Mouse (Mus musculus): ENCODE measurements around the gene Znrf1. TPM values are rescaled to one million over a fixed set of nuclear protein-coding genes. Genes with fewer than 3 reads are reported as not detected.
A peak's percentile ranks its signal among the peaks of the same experiment; 100 is the strongest.

The Znrf1 gene
- polyA plus RNA-seq, 1 experiment from 2014 or later = 86.8 TPM

DNA sequence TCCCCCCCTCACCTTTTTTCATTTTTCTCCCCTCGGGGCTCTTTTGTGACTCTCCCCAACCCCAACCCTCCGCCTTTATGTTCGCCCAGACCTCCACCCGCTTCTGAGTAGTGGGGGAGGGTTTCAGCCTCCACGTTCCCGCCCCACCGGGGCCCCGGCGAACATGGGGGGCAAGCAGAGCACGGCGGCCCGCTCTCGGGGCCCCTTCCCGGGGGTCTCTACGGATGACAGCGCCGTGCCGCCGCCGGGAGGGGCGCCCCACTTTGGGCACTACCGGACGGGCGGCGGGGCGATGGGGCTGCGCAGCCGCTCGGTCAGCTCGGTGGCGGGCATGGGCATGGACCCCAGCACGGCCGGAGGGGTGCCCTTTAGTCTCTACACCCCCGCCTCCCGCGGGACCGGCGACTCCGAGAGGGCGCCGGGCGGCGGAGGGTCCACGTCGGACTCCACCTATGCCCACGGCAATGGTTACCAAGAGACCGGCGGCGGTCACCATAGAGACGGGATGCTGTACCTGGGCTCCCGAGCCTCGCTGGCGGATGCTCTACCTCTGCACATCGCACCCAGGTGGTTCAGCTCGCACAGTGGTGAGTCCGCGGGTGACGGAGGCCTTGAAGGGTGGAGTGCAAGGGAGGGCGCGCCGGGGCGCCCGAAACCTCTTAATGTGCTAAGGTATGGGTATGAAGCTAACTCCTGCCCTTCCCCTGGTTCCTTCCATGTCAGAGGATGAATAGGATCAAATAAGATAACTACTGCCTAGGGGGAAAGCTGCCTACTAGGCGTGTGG lies 1.3 kb downstream of the Znrf1 start:
- Histone ChIP-seq H3K27me3 (no peaks in the 10 kb centered on the region), H3K36me3 (no peaks in the 10 kb centered on the region), H3K27ac (replicated peaks) (peak overlapping the region; percentile 98), H3K9me3 (no peaks in the 10 kb centered on the region), H3K4me1 (replicated peaks) (peaks cover 44% of the 10 kb centered on the region), H3K4me3 (peak overlapping the region; percentile 100), H3K4me2 (peak overlapping the region; percentile 96), H3K9ac (peak overlapping the region; percentile 99)
- WGBS = 0% methylated on average over 63 of the region's 64 CpGs
- peak; percentile 61 for ATAC-seq (ENCODE audit: low read depth)

DNA sequence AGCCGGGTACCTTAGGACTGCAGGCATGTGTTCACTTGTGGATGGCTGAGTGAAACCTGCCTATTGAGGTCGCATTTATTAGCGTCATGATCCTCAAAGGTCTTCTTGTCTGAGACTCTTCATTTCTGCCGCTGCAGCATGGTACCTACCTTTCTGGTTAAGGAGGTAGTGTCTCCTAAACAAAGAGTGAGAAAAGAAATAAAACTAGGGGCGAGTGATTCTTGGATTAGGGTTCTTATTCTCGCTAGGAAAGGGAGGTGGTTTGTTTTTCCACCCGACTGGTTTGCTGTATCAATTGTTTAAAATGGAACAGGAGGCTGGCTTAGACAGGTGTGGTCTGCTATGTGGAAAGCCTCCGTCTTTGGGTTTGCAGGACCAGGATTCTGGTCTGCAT lies 1.9 kb downstream of the Znrf1 start:
- Histone ChIP-seq H3K36me3 (no peaks in the 10 kb centered on the region), H3K4me3 (peak overlapping the region; percentile 100), H3K27me3 (no peaks in the 10 kb centered on the region), H3K9ac (peak overlapping the region; percentile 99), H3K4me1 (replicated peaks) (peaks cover 50% of the 10 kb centered on the region), H3K4me2 (peak overlapping the region; percentile 96), H3K27ac (replicated peaks) (peak overlapping the region; percentile 98), H3K9me3 (no peaks in the 10 kb centered on the region)
- peak; percentile 3; the same call in 1 of the 2 replicates for ATAC-seq (ENCODE audit: low read depth)
- 6% methylated on average over 8 of the region's 8 CpGs for WGBS

DNA sequence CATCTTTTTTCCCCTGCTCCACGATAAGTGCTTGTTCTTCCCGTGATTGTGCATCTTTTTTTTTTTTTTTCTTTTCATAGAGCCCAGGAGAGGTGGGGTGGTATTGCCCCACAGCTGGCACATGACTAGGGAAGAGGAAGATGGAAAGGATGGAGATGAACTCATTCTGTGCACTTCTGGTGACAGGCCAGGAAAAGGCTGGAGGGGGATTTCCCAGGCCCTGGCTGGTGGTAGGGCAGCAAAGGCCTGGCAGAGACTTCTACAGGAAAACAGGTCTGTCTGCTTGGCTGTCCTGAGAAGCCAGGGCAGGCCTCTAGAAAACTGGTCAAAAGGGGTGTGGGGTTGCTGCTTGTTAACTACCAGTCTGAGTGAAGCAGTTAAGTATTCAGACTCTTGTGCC lies 2.3 kb downstream of the Znrf1 start:
- Histone ChIP-seq H3K4me1 (replicated peaks) (peaks cover 52% of the 10 kb centered on the region), H3K27ac (replicated peaks) (no peak overlapping the region)

DNA sequence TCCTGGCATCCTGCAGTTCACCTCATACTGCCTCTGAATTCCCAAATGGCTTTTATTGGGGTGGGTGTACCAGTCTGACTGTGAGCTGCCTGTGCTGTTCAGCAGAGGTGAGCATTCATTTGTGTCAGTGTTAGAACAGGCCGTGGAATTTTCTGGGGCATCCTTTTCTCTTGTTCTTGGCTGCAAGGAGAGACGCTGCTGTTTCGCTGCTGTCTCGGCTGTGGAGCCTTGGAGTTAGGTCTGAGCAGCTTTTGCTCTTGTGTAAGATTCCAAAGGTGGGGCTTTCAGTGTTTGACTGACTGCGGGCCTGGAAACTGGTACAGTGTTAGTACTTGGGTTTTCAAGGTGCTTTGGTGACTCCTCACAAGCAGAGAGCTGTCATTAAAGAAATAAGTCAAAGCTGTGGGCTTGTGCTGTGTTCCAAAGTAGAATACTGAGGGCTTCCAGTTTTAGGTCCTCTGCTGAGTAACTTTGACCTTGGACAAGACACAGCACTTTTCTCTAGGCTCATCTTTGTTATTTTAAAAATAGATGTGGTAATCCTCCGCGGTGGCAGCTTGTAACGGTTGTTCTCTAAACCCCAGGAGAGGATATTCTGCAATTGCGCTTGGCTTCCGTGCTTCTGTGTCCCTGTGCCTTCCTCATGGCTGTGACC lies 3.7 kb downstream of the Znrf1 start:
- Histone ChIP-seq H3K9ac (peak overlapping the region; percentile 99), H3K27ac (replicated peaks) (0 out of 2 replicates have a peak overlapping the region, but pooled peaks have one; percentile 14), H3K9me3 (no peaks in the 10 kb centered on the region), H3K4me3 (peak overlapping the region; percentile 100), H3K4me1 (replicated peaks) (peaks cover 56% of the 10 kb centered on the region), H3K36me3 (no peaks in the 10 kb centered on the region), H3K4me2 (peak overlapping the region; percentile 96), H3K27me3 (no peaks in the 10 kb centered on the region)
- WGBS = 47% methylated on average over 10 of the region's 10 CpGs
- no peak for ATAC-seq (ENCODE audit: low read depth)

More for the DNA sequence above, 2.3 kb downstream of the Znrf1 start:
- Histone ChIP-seq H3K9ac (peak overlapping the region; percentile 99), H3K27me3 (no peaks in the 10 kb centered on the region), H3K36me3 (no peaks in the 10 kb centered on the region), H3K9me3 (no peaks in the 10 kb centered on the region), H3K4me3 (peak overlapping the region; percentile 100), H3K4me2 (peak overlapping the region; percentile 96)
- 5% methylated on average over 2 of the region's 2 CpGs for WGBS
- ATAC-seq (ENCODE audit: low read depth) = no peak

DNA sequence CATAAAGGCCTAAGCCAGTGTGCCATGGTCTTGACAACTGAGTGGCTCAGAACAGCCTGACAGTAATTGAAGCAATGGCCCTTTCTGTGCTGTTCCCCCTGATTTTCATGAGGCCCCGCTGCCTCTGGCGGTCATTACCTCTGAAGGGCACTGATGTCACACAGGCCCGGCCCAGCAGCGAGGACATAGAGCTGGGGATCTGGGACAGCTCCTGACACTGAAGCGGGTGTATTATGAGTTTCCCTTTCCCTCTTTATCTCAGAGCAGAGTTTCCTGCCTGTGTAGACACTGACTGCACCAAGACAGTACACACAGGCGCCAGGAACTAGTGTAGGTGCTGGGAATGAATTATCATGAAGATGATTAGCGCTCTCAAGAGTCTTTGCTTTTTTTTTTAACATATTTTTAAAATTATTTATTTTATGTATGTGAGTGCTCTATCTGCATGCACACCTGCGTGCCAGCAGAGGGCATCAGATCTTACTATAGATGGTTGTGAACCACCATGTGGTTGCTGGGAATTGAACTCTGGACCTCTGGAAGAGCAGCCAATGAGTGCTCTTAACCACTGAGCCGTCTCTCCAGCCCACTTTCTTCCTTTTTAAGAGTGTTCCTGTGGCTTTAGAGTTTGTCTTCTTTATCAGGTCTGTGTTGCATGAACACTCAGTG lies 7.9 kb downstream of the Znrf1 start:
- Histone ChIP-seq H3K4me3 (no peak overlapping the region), H3K27me3 (no peaks in the 10 kb centered on the region), H3K9me3 (no peaks in the 10 kb centered on the region), H3K27ac (replicated peaks) (no peak overlapping the region), H3K4me2 (no peak overlapping the region), H3K36me3 (0 out of 2 replicates have a peak, but pooled peaks cover 4% of the 10 kb centered on the region), H3K9ac (no peak overlapping the region), H3K4me1 (replicated peaks) (peaks cover 51% of the 10 kb centered on the region)
- 89% methylated on average over 9 of the region's 9 CpGs for WGBS
- no peak for ATAC-seq (ENCODE audit: low read depth)

DNA sequence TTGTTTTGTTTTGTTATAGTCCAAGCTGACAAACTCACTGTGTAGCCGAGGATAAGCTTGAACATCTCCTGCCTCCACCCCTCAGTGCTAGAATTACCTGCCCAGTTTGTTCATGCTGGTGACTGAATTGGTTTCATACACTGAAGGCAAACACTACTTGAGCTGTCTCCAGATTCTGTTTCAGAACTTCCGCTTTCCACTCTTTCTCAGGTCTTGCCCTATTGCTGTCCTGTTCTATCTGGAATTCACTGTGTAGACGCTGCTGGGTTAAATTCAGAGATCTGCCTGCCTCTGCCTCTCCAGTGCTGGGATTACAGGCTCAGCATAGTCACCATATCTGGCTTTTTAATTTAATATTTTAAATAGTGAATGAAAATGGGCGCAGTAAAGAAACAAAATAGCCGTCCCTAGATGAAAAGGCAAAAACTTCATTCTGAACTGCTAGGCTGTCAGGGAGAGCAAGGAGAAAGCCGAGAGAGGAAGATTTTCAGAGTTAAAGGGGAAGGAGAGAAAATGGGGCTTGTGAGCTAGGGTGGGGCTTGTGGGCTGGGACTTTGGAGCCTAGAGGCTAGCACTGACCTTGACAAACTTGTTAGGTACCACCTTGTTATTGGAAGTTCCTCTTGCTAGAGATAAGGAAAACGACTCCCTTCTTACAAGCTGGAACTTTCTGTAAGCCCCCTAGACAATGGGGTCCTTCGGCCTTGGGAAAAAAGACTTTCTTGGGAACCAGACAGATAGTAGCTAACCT lies 9.7 kb downstream of the Znrf1 start:
- Histone ChIP-seq H3K4me2 (no peak overlapping the region), H3K9ac (no peak overlapping the region), H3K4me3 (no peak overlapping the region), H3K4me1 (replicated peaks) (peaks cover 48% of the 10 kb centered on the region), H3K9me3 (no peaks in the 10 kb centered on the region), H3K36me3 (0 out of 2 replicates have a peak, but pooled peaks cover 4% of the 10 kb centered on the region), H3K27ac (replicated peaks) (no peak overlapping the region), H3K27me3 (no peaks in the 10 kb centered on the region)
- ATAC-seq (ENCODE audit: low read depth) = no peak
- WGBS = 89% methylated on average over 8 of the region's 8 CpGs

DNA sequence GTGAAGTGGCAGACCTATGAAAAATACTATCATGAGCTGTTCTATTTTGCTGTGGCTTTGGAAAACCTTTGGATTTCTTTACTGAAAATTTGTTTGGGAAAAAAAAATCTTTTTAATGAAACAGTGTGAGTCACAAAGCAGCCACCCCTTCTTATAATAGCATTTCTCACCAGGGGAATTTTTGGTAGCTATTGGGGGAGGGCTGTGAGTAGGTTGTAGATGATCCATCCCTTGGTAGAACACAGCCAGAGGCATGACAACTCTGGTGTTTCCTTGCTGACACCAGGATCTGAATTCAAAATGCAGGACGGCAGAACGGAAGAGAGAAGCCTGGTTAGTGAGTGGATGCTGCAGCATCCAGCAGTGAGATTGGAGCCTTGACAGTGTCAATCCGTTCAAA lies 11.2 kb downstream of the Znrf1 start:
- H3K36me3 ChIP-seq = 0 out of 2 replicates have a peak, but pooled peaks cover 4% of the 10 kb centered on the region
- no peak for ATAC-seq (ENCODE audit: low read depth)
- H3K4me3 ChIP-seq = no peak overlapping the region
- H3K27ac ChIP-seq (replicated peaks) = no peak overlapping the region
- no peaks in the 10 kb centered on the region for H3K9me3 ChIP-seq
- 96% methylated on average over 3 of the region's 3 CpGs for whole genome bisulfite sequencing
- H3K4me2 ChIP-seq = no peak overlapping the region
- no peak overlapping the region for H3K9ac ChIP-seq
- no peaks in the 10 kb centered on the region for H3K27me3 ChIP-seq
- peaks cover 46% of the 10 kb centered on the region for H3K4me1 ChIP-seq (replicated peaks)

DNA sequence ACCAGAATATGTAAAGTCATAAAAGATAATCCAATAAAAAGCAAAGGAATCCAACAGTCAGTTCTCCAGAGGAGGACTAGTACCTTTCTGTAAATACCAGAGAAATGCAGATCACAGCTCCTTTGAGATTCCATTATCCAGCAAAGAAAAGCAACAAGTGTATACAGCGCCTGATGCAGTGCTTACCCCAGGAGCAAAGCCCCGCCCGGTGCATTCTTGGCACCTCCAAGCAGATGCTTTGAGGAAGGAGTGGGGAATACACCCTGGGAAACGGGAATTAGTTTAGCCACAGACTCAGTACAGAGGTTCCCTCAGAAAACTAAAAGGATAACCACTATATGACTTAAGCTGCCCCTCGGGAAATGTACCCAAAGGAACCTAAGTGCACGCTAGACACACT lies 12.3 kb downstream of the Znrf1 start:
- no peak overlapping the region for H3K4me2 ChIP-seq
- no peaks in the 10 kb centered on the region for H3K9me3 ChIP-seq
- no peak overlapping the region for H3K9ac ChIP-seq
- peaks cover 40% of the 10 kb centered on the region for H3K4me1 ChIP-seq (replicated peaks)
- H3K27ac ChIP-seq (replicated peaks) = no peak overlapping the region
- WGBS = 89% methylated on average over 6 of the region's 6 CpGs
- no peak for ATAC-seq (ENCODE audit: low read depth)
- H3K27me3 ChIP-seq = no peaks in the 10 kb centered on the region
- H3K4me3 ChIP-seq = no peak overlapping the region
- 0 out of 2 replicates have a peak, but pooled peaks cover 4% of the 10 kb centered on the region for H3K36me3 ChIP-seq

DNA sequence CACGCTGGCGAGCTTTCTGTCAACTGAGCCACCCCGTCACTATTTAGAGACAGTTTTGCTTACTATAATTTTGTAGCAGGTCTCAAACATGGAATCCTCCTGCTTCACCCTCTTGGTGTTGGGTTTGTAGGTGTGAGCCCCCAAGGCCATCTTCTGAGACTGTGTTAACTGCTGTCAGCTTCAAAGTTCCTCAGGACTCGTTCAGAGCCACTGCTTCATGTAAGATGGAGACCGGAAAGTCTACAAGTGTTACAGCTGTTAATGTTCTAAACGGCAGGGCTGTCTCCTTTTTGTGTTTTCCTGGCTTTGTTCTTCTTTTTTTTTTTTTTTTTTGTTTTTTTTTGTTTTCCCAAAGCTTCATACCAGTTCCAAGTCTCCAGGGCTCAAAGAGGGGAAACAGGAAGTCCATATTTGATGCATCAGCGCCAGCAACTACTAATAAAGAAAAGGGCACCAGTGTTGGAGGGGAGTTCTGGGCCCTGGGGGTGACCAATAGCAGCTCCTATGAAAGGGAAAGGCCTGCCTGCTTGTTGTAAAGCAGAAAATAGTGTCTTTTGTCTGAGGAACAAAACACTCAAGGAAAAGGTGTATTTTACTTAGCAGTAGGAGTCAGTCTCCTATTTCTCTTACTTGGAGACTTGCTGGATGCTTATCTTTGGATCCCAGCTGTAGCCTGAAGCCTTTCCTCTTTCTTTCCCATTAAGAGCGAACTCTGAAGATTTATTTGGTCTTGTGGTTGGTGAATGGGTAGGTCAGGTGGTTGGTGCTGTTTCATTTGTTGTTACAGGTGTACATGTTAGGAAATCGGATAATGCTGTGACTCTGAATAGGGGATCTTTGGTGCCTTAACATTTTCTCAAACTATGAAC lies 14.3 kb downstream of the Znrf1 start:
- no peak for ATAC-seq (ENCODE audit: low read depth)
- H3K27ac ChIP-seq (replicated peaks) = peak overlapping the region; percentile 61
- peaks cover 54% of the 10 kb centered on the region for H3K4me1 ChIP-seq (replicated peaks)
- no peak overlapping the region for H3K4me2 ChIP-seq
- H3K4me3 ChIP-seq = no peak overlapping the region
- no peak overlapping the region for H3K9ac ChIP-seq
- no peaks in the 10 kb centered on the region for H3K27me3 ChIP-seq
- H3K36me3 ChIP-seq = 0 out of 2 replicates have a peak, but pooled peaks cover 4% of the 10 kb centered on the region
- 64% methylated on average over 9 of the region's 9 CpGs for WGBS
- no peaks in the 10 kb centered on the region for H3K9me3 ChIP-seq

DNA sequence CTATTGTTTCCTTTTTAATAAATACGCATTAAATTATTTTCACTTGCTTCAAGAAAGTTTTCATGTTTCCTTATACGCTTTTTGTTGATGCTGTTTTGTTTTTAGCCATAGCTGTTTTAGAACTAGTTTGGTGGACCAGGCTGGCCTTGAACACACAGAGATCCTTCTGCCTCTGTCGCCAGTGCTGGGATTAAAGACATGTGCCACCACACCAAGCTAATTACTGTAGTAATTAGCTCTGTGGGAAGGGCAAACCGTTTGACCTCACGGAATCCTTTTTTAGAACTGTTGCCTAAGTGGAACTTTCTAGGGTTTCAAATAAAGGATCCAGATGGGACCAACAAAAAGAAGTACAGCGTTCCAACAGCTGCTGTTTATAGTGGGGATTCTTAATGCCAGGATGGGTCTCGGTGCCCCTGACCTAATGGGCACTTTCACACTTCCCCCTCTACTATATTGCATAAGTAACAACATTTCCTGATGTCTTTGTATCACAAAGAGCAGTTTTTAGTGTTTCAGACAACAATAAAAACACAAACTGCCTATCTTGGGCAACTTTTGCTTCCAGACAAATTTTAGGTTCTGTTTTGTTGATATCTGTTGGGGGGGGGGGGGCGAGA lies 15.7 kb downstream of the Znrf1 start:
- 57% methylated on average over 8 of the region's 8 CpGs for WGBS
- ATAC-seq (ENCODE audit: low read depth) = no peak
- Histone ChIP-seq H3K27me3 (no peaks in the 10 kb centered on the region), H3K4me3 (no peak overlapping the region), H3K9me3 (no peaks in the 10 kb centered on the region), H3K4me1 (replicated peaks) (peaks cover 59% of the 10 kb centered on the region), H3K36me3 (0 out of 2 replicates have a peak, but pooled peaks cover 4% of the 10 kb centered on the region), H3K27ac (replicated peaks) (no peak overlapping the region), H3K4me2 (no peak overlapping the region), H3K9ac (no peak overlapping the region)

Data from neural tube, embryonic 13.5 days (tissue).